Mouse (Mus musculus): ENCODE data around the gene Ndufs4. TPM values are rescaled to one million over a fixed set of nuclear protein-coding genes. Genes with fewer than 3 reads are reported as not detected.

Ndufs4 gene
- 0.30 and 1.0 TPM in 2 replicates for polyA plus RNA-seq (2012)

DNA sequence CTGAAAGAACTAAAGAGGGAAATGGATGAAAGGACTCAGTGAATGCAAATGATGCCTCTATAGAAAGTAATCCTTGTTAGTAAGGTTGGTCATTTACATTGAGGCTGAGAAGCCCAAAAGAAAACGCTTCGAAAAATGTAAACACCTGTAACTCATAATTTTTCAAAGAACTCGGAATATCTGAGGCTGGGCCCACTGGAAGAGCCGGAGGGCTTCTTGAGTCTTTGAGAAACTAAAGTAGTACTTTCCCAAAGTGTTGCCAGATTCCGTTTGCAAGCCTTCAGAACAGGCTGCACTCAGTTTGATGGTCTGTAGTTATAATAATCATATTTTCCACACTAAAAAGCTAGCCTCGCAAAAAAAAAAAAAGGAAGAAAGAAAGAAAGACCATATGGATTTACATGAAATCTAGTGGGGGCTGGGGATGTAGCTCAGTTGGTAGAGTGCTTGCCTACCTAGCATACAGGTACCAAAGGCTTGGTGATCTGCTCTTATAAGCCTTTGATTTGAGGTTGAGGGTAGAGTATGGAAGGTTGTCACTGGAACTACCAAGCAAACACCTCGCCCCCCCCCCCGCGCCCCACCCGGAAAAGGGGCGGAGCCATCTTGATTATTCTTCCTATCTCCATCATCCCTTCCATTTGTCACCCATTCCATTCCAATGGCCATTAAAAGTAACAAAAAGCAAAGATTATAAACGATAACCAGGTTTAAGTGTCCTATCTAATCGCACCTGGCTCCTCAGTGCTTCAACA, at the start of gene Ndufs4:
Ndufs4 (minus strand) TSS at position 48 of the 755 bp plus-strand sequence.
- Histone ChIP-seq H3K4me3 (replicated peaks) (peak within 1 kb of the TSS; percentile 96), H3K27me3 (ENCODE audit: control insufficient read depth) (0 out of 2 replicates have a peak, but pooled peaks cover 3% of the 10 kb centered on the region), H3K9me3 (ENCODE audit: control insufficient read depth, low read length) (no peaks in the 10 kb centered on the region), H3K4me1 (ENCODE audit: control insufficient read depth) (peaks cover 22% of the 10 kb centered on the region), H3K36me3 (ENCODE audit: control insufficient read depth) (no peaks in the 10 kb centered on the region)
- TF ChIP-seq GATA1 (IDR thresholded peaks at IDR 0.05; ENCODE audit: low read length) (no peak), TAL1 (IDR thresholded peaks at IDR 0.05; ENCODE audit: low read length) (no peak)

DNA sequence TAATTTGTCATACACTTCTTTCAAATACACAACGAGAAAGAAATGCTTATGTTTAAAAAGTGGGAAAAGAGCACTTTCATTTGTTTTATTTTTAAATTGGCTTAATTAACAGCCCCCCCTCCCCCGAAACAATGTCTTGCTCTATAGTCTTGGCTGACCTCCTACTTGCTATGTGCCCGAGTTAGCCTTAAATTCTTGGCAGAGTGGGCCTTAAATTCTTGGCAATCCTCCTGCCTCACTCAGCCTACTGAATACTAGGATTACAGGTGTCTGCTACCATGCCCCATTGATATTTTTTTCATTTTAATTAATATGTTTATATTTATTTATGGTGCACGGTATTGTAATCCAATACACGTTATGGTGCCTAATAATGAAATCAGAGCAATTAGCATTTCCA, 44.4 kb upstream of the Ndufs4 start:
- Histone ChIP-seq H3K4me1 (ENCODE audit: control insufficient read depth) (no peaks in the 10 kb centered on the region), H3K4me3 (replicated peaks) (no peak overlapping the region), H3K36me3 (ENCODE audit: control insufficient read depth) (no peaks in the 10 kb centered on the region), H3K9me3 (ENCODE audit: control insufficient read depth, low read length) (peaks cover 4% of the 10 kb centered on the region; the same call in 1 of the 2 replicates), H3K27me3 (ENCODE audit: control insufficient read depth) (no peaks in the 10 kb centered on the region)
- no peak for TF ChIP-seq GATA1 (IDR thresholded peaks at IDR 0.05; ENCODE audit: low read length)
- no peak for TF ChIP-seq TAL1 (IDR thresholded peaks at IDR 0.05; ENCODE audit: low read length)

DNA sequence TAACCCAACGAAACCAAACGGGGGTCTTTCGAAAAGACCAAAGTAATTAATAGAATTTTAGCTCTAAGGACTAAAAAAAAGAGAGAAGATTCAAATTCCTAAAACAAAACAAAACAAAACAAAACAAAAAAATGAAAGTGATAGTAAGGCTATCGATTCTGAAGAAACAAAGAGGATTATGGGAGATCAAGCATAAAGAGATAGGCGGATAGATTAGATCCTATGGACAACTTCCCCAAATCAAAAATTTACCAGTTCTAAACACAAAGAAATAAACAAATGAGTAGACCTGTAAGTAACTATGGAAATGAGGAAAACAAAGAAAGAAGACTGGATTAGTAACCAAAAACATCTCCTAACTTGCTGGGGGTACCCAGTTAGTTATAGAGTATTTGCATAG, 37.2 kb upstream of the Ndufs4 start:
- no peaks in the 10 kb centered on the region for H3K27me3 ChIP-seq (ENCODE audit: control insufficient read depth)
- no peaks in the 10 kb centered on the region for H3K4me1 ChIP-seq (ENCODE audit: control insufficient read depth)
- no peaks in the 10 kb centered on the region for H3K36me3 ChIP-seq (ENCODE audit: control insufficient read depth)
- H3K4me3 ChIP-seq (replicated peaks), result no peak overlapping the region
- H3K9me3 ChIP-seq (ENCODE audit: control insufficient read depth, low read length), result no peaks in the 10 kb centered on the region
- TF ChIP-seq GATA1 (IDR thresholded peaks at IDR 0.05; ENCODE audit: low read length) (no peak), TAL1 (IDR thresholded peaks at IDR 0.05; ENCODE audit: low read length) (no peak)

GRCm38 (mm10) chr13:114420235-114420634, 32.2 kb upstream of the Ndufs4 start:
- Histone ChIP-seq H3K9me3 (ENCODE audit: control insufficient read depth, low read length) (no peaks in the 10 kb centered on the region; the same call in 1 of the 2 replicates), H3K36me3 (ENCODE audit: control insufficient read depth) (no peaks in the 10 kb centered on the region), H3K4me3 (replicated peaks) (no peak overlapping the region), H3K27me3 (ENCODE audit: control insufficient read depth) (no peaks in the 10 kb centered on the region), H3K4me1 (ENCODE audit: control insufficient read depth) (no peaks in the 10 kb centered on the region)
- TF ChIP-seq TAL1 (IDR thresholded peaks at IDR 0.05; ENCODE audit: low read length) (no peak), GATA1 (IDR thresholded peaks at IDR 0.05; ENCODE audit: low read length) (no peak)

- TF ChIP-seq GATA1 (IDR thresholded peaks at IDR 0.05; ENCODE audit: low read length) (no peak), TAL1 (IDR thresholded peaks at IDR 0.05; ENCODE audit: low read length) (no peak)
- Histone ChIP-seq H3K27me3 (ENCODE audit: control insufficient read depth) (no peaks in the 10 kb centered on the region), H3K9me3 (ENCODE audit: control insufficient read depth, low read length) (no peaks in the 10 kb centered on the region; the same call in 1 of the 2 replicates), H3K36me3 (ENCODE audit: control insufficient read depth) (no peaks in the 10 kb centered on the region), H3K4me1 (ENCODE audit: control insufficient read depth) (no peaks in the 10 kb centered on the region), H3K4me3 (replicated peaks) (no peak overlapping the region)
Observed at GRCm38 (mm10) chr13:114419364-114419763, 31.3 kb upstream of the Ndufs4 start.

DNA sequence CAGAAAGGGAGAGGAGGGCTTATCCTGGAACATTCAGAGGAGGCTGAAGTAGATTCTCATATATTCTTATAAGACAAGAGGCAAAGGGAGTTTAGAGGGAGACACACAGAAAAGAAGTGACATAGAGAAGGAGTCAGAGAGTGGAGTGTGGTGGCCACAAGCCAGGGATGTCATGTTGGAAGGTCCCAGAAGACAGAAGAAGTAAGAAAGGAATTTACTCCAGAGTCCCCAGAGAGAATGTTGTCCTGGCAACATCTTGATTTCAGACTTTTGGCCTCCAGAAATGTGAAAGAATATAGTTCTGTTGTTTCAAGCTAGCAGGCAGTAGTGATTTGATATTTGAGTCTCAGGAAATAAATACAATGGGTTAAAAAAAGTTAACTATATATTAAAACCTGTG, 24.3 kb upstream of the Ndufs4 start:
- no peak for TF ChIP-seq TAL1 (IDR thresholded peaks at IDR 0.05; ENCODE audit: low read length)
- no peak for TF ChIP-seq GATA1 (IDR thresholded peaks at IDR 0.05; ENCODE audit: low read length)
- no peaks in the 10 kb centered on the region for H3K4me1 ChIP-seq (ENCODE audit: control insufficient read depth)

GRCm38 (mm10) chr13:114406866-114407265, 18.8 kb upstream of the Ndufs4 start:
- H3K4me1 ChIP-seq (ENCODE audit: control insufficient read depth), result no peaks in the 10 kb centered on the region
- TF ChIP-seq GATA1 (IDR thresholded peaks at IDR 0.05; ENCODE audit: low read length) (no peak), TAL1 (IDR thresholded peaks at IDR 0.05; ENCODE audit: low read length) (no peak)
- no peaks in the 10 kb centered on the region for H3K27me3 ChIP-seq (ENCODE audit: control insufficient read depth)
- no peak overlapping the region for H3K4me3 ChIP-seq (replicated peaks)
- H3K36me3 ChIP-seq (ENCODE audit: control insufficient read depth), result no peaks in the 10 kb centered on the region
- H3K9me3 ChIP-seq (ENCODE audit: control insufficient read depth, low read length), result no peaks in the 10 kb centered on the region

More for the DNA sequence above, 24.3 kb upstream of the Ndufs4 start:
- Histone ChIP-seq H3K27me3 (ENCODE audit: control insufficient read depth) (no peaks in the 10 kb centered on the region), H3K9me3 (ENCODE audit: control insufficient read depth, low read length) (no peaks in the 10 kb centered on the region), H3K36me3 (ENCODE audit: control insufficient read depth) (no peaks in the 10 kb centered on the region), H3K4me3 (replicated peaks) (no peak overlapping the region)

DNA sequence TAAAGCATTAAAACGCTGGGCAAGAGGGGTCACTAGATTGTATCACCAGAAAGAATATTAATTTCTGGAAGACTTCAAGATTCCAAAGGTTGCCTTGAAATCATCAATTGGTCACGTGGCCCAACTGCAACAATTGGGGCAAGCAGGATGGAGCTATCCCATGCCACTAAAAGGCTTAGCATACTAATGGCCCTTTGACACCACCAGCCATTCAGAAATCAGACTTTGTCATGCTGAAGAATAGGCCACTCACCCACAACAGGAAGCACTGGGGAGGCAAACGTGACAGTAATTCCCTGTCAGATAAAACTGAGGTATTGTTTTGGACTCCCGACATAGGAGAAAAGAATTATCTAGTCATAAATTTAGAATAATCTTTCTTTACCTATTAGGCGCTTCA, 18.4 kb upstream of the Ndufs4 start:
- H3K4me1 ChIP-seq (ENCODE audit: control insufficient read depth), result no peaks in the 10 kb centered on the region
- H3K4me3 ChIP-seq (replicated peaks), result no peak overlapping the region
- TF ChIP-seq GATA1 (IDR thresholded peaks at IDR 0.05; ENCODE audit: low read length), result no peak
- TF ChIP-seq TAL1 (IDR thresholded peaks at IDR 0.05; ENCODE audit: low read length), result no peak
- no peaks in the 10 kb centered on the region for H3K9me3 ChIP-seq (ENCODE audit: control insufficient read depth, low read length)
- no peaks in the 10 kb centered on the region for H3K36me3 ChIP-seq (ENCODE audit: control insufficient read depth)
- no peaks in the 10 kb centered on the region for H3K27me3 ChIP-seq (ENCODE audit: control insufficient read depth)

DNA sequence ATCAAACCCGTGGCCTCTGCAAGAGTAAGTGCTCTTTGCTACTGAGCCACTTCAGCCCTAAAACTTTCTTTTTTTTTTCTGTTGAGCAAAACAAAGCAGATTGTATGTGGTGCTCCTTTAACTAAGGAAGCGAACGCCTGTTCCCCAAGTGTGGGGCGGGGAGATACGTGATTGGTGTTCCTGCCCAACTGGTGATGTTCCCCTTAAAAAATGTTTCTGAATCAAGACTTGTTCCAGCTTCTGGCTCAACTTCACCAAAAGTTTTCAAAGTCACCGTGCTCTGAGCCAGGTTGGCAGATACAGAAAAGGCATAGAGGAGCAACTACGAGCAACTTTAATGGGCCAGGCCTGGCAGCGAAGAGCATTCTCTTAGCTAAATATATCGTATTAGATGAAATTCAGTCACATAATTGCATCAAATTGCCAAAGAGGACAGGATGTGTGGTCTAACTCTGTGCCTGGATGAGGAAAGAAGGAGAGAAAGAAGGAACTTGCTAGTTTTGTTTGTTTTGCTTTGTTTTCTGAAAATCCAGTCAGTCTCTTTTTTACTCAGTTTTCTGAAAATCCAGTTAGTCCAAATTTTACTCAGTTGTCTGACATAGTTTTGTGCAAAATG, 17.1 kb upstream of the Ndufs4 start:
- H3K9me3 ChIP-seq (ENCODE audit: control insufficient read depth, low read length), result no peaks in the 10 kb centered on the region

More for the DNA sequence above, 17.1 kb upstream of the Ndufs4 start:
- Histone ChIP-seq H3K36me3 (ENCODE audit: control insufficient read depth) (no peaks in the 10 kb centered on the region), H3K4me1 (ENCODE audit: control insufficient read depth) (no peaks in the 10 kb centered on the region), H3K27me3 (ENCODE audit: control insufficient read depth) (no peaks in the 10 kb centered on the region), H3K4me3 (replicated peaks) (no peak overlapping the region)
- no peak for TF ChIP-seq GATA1 (IDR thresholded peaks at IDR 0.05; ENCODE audit: low read length)
- TF ChIP-seq TAL1 (IDR thresholded peaks at IDR 0.05; ENCODE audit: low read length), result no peak

Data from erythroblast, embryonic 14.5 days (primary cell).